23 mouse cellular contexts compared by ENCODE assay signal in the genomic region with DNA sequence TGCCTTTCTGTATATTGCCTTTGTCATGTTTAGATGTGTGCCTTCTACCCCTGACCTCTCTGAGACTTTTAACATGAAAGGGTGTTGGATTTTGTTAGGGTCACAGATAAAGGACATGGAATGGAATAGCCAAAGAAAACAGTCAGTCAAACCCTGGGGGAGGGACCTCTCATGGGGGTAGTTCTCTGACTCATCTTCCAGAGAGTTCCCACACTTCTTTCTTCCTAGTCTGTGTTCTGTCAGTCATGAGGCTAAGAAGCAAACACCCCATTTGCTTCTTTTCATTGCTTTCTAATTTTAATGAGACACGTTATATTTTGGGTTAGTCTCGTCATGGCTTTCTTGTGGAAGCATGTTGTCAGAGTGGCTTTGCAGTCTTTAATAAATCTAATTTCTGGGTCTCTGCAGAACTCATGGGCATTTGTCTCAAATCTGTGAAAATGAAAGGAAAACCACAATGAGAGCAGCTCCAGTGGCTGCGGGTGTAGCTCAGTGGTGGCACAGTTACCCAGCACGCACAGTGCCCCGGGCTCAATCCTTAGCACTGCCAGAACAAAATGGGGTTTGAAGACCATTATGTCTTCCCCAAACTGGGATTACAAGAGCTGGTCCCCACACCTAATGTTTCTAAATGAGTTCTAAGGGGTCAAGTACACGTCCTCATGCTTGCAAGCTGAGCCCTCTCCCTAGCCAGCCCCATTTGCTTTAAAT.
A peak's percentile ranks its signal among the peaks of the same experiment; 100 is the strongest.
DNase-seq lines count a peak whose midpoint lies in the region; ATAC-seq and TF ChIP-seq lines count a peak whose summit lies in the region.
"Had no signal": no experiment of that assay in that cellular context is flagged by ENCODE, and none has a peak within 500 bp of the region (broad histone marks: within the 10 kb centered on the region; RNA-seq: fewer than 3 reads in every experiment).

No protein-coding gene starts in this region.

- H3K27ac ChIP-seq in spleen, adult 2 months (ENCODE audit: insufficient read depth, low read length): no peak overlapping the region
- H3K27ac ChIP-seq in brown adipose tissue, adult 24 weeks (replicated peaks; ENCODE audit: low read depth, low read length): no peak overlapping the region
- H3K27ac ChIP-seq in midbrain, embryonic 10.5 days (replicated peaks): no peak overlapping the region
- H3K27ac ChIP-seq in thymus, adult 2 months (ENCODE audit: control insufficient read depth, insufficient read depth, low read length): no peak overlapping the region
- no peak overlapping the region for H3K27ac ChIP-seq in hindbrain, postnatal 0 days
- H3K27ac ChIP-seq: embryonic facial prominence, embryonic 10.5 days; forebrain, embryonic 12.5 days; heart, adult 2 months; heart, embryonic 15.5 days; kidney, postnatal 0 days; limb, embryonic 15.5 days; midbrain, embryonic 12.5 days; neural tube, embryonic 15.5 days had no signal

- TF ChIP-seq POLR2A in spleen, adult 2 months (IDR thresholded peaks at IDR 0.05; ENCODE audit: low read depth, low read length): no peak
- no peak for TF ChIP-seq POLR2A in thymus, adult 2 months (IDR thresholded peaks at IDR 0.05; ENCODE audit: control insufficient read depth, extremely low read depth, insufficient read depth, low read length, poor library complexity)

- no peak for TF ChIP-seq CTCF in spleen, adult 2 months (IDR thresholded peaks at IDR 0.05; ENCODE audit: extremely low read depth, insufficient read depth, insufficient read length, insufficient replicate concordance)
- no peak for TF ChIP-seq CTCF in thymus, adult 2 months (IDR thresholded peaks at IDR 0.05; ENCODE audit: borderline replicate concordance, control insufficient read depth, extremely low read depth, insufficient read depth, low read length, poor library complexity)
- no peak for TF ChIP-seq CTCF in hindbrain, postnatal 0 days (IDR thresholded peaks at IDR 0.05; ENCODE audit: low read depth)

- no peak for ATAC-seq in hindbrain, postnatal 0 days

- peaks cover 2% of the 10 kb centered on the region; the same call in 1 of the 2 replicates for H3K4me1 ChIP-seq in spleen, adult 2 months (ENCODE audit: control insufficient read depth, insufficient read depth, insufficient read length)
- H3K4me1 ChIP-seq in brown adipose tissue, adult 24 weeks (ENCODE audit: control insufficient read depth, insufficient read depth, insufficient read length, low read length): no peaks in the 10 kb centered on the region
- peaks cover 44% of the 10 kb centered on the region for H3K4me1 ChIP-seq in megakaryocyte, embryonic 14.5 days
- 0 out of 2 replicates have a peak, but pooled peaks cover 4% of the 10 kb centered on the region for H3K4me1 ChIP-seq in midbrain, embryonic 10.5 days
- H3K4me1 ChIP-seq in thymus, adult 2 months (replicated peaks; ENCODE audit: control insufficient read depth, insufficient read depth, low read length): peaks cover 10% of the 10 kb centered on the region
- H3K4me1 ChIP-seq in hindbrain, postnatal 0 days (ENCODE audit: insufficient read depth, low read length): no peaks in the 10 kb centered on the region
- H3K4me1 ChIP-seq: embryonic facial prominence, embryonic 10.5 days; forebrain, embryonic 12.5 days; limb, embryonic 15.5 days; midbrain, embryonic 12.5 days; neural tube, embryonic 15.5 days had no signal

- 30% methylated on average over 6 of the region's 6 CpGs for WGBS in spleen, adult 2 months
- 91% methylated on average over 6 of the region's 6 CpGs for WGBS in midbrain, embryonic 10.5 days
- 35% methylated on average over 6 of the region's 6 CpGs for WGBS in thymus, adult 2 months
- 84% methylated on average over 6 of the region's 6 CpGs for WGBS in hindbrain, postnatal 0 days

- no peak overlapping the region for H3K4me2 ChIP-seq in hindbrain, postnatal 0 days (ENCODE audit: low read depth, low read length)
- H3K4me2 ChIP-seq: forebrain, embryonic 12.5 days; heart, embryonic 15.5 days; limb, embryonic 15.5 days; midbrain, embryonic 12.5 days; neural tube, embryonic 15.5 days had no signal

- peak overlapping the region; percentile 9 for H3K4me3 ChIP-seq in spleen, adult 2 months (ENCODE audit: extremely low read depth, insufficient read depth, insufficient read length)
- H3K4me3 ChIP-seq in brown adipose tissue, adult 24 weeks (ENCODE audit: insufficient read depth, low read depth, low read length): peak overlapping the region; percentile 3; the same call in 1 of the 2 replicates
- peak overlapping the region; percentile 38 for H3K4me3 ChIP-seq in megakaryocyte, embryonic 14.5 days (replicated peaks)
- no peak overlapping the region for H3K4me3 ChIP-seq in midbrain, embryonic 10.5 days
- no peak overlapping the region for H3K4me3 ChIP-seq in thymus, adult 2 months (ENCODE audit: control insufficient read depth, insufficient read depth, low read length)
- H3K4me3 ChIP-seq in hindbrain, postnatal 0 days (ENCODE audit: low read length): no peak overlapping the region
- H3K4me3 ChIP-seq: embryonic facial prominence, embryonic 10.5 days; forebrain, embryonic 12.5 days; heart, adult 2 months; heart, embryonic 15.5 days; limb, embryonic 15.5 days; midbrain, embryonic 12.5 days; neural tube, embryonic 15.5 days had no signal

- no peaks in the 10 kb centered on the region for H3K36me3 ChIP-seq in spleen, adult 2 months (ENCODE audit: control insufficient read depth, insufficient read depth, low read length)
- H3K36me3 ChIP-seq in megakaryocyte, embryonic 14.5 days (replicated peaks; ENCODE audit: low read length): peaks cover 16% of the 10 kb centered on the region
- no peaks in the 10 kb centered on the region for H3K36me3 ChIP-seq in splenic B cell, adult 2 months (ENCODE audit: control insufficient read depth, insufficient read depth, low read length, poor library complexity, severe bottlenecking)
- H3K36me3 ChIP-seq in midbrain, embryonic 10.5 days: no peaks in the 10 kb centered on the region
- H3K36me3 ChIP-seq in thymus, adult 2 months (ENCODE audit: control insufficient read depth, insufficient read depth, low read length): no peaks in the 10 kb centered on the region
- H3K36me3 ChIP-seq in hindbrain, postnatal 0 days (ENCODE audit: insufficient read depth, low read length): no peaks in the 10 kb centered on the region
- H3K36me3 ChIP-seq: embryonic facial prominence, embryonic 10.5 days; forebrain, embryonic 12.5 days; heart, embryonic 15.5 days; limb, embryonic 15.5 days; midbrain, embryonic 12.5 days; neural tube, embryonic 15.5 days had no signal

- no peaks in the 10 kb centered on the region for H3K9me3 ChIP-seq in megakaryocyte, embryonic 14.5 days
- H3K9me3 ChIP-seq in midbrain, embryonic 10.5 days (replicated peaks): no peaks in the 10 kb centered on the region
- H3K9me3 ChIP-seq in hindbrain, postnatal 0 days (ENCODE audit: low read length): no peaks in the 10 kb centered on the region
- H3K9me3 ChIP-seq: embryonic facial prominence, embryonic 10.5 days; forebrain, embryonic 12.5 days; G1E; heart, embryonic 15.5 days; limb, embryonic 15.5 days; midbrain, embryonic 12.5 days; neural tube, embryonic 15.5 days had no signal

- no peak overlapping the region for H3K9ac ChIP-seq in hindbrain, postnatal 0 days (replicated peaks; ENCODE audit: low read length)
- H3K9ac ChIP-seq: forebrain, embryonic 12.5 days; heart, embryonic 15.5 days; limb, embryonic 15.5 days; midbrain, embryonic 12.5 days; neural tube, embryonic 15.5 days had no signal

- no peak for DNase-seq in spleen, adult 2 months (ENCODE audit: low read depth in 1 of 2, low spot score in 2 of 2)
- no peak for DNase-seq in spleen, postnatal 10 days (ENCODE audit: low spot score in 2 of 2)
- DNase-seq in splenic B cell, adult 2 months (ENCODE audit: low read depth, low spot score): peak; percentile 18
- no peak for DNase-seq in midbrain, embryonic 10.5 days (ENCODE audit: low spot score)
- DNase-seq in thymus, adult 2 months: no peak
- DNase-seq in hindbrain, postnatal 0 days (ENCODE audit: low spot score): no peak
- DNase-seq: adrenal gland, postnatal 25 days; cerebellum, adult 18-20 months; heart, adult 2 months; kidney, adult 11 months; lung, postnatal 10 days; retina, postnatal 1 day; thymus, postnatal 25 days had no signal

- H3K27me3 ChIP-seq in spleen, adult 2 months (ENCODE audit: control insufficient read depth, insufficient read depth, low read length): no peaks in the 10 kb centered on the region
- H3K27me3 ChIP-seq in megakaryocyte, embryonic 14.5 days (replicated peaks): no peaks in the 10 kb centered on the region
- H3K27me3 ChIP-seq in splenic B cell, adult 2 months (ENCODE audit: control insufficient read depth, insufficient read depth, low read length, poor library complexity, severe bottlenecking): no peaks in the 10 kb centered on the region
- no peaks in the 10 kb centered on the region for H3K27me3 ChIP-seq in midbrain, embryonic 10.5 days (ENCODE audit: low read depth, poor library complexity, severe bottlenecking)
- H3K27me3 ChIP-seq in thymus, adult 2 months (ENCODE audit: control insufficient read depth, insufficient read depth, low read length): no peaks in the 10 kb centered on the region
- no peaks in the 10 kb centered on the region for H3K27me3 ChIP-seq in hindbrain, postnatal 0 days (ENCODE audit: insufficient read depth, low read length)
- H3K27me3 ChIP-seq: forebrain, embryonic 12.5 days; heart, embryonic 15.5 days; limb, embryonic 15.5 days; midbrain, embryonic 12.5 days; neural tube, embryonic 15.5 days had no signal

Comparison
In these comparisons a context has a peak if more than half of its experiments do, and no peak if none do; other contexts are left out.
1. H3K4me3 ChIP-seq: peak in spleen, adult 2 months (single experiment), brown adipose tissue, adult 24 weeks (single experiment) and megakaryocyte, embryonic 14.5 days (single experiment); none in midbrain, embryonic 10.5 days (single experiment), thymus, adult 2 months (single experiment) and hindbrain, postnatal 0 days (single experiment).